Mouse (Mus musculus) kidney, embryonic 14.5 days (tissue): ENCODE measurements around the gene Rnf182. TPM values are rescaled to one million over a fixed set of nuclear protein-coding genes. Genes with fewer than 3 reads are reported as not detected.

ENCODE experiments used
- ATAC-seq: fragments of 200-750 bp; cut with Nextera tagmentation; 2 replicates; pipeline ENCODE4 v1.8.0; 2017; ENCODE audit warnings: moderate number of reproducible peaks, mild to moderate bottlenecking, moderate TSS enrichment, moderate library complexity; ENCODE audit not compliant: low FRiP score, low TSS enrichment
- H3K27ac ChIP-seq: fragments of 300-500 bp; sonication (generic); 2 replicates; pipeline ENCODE4 v1.5.1; 2014; ENCODE audit warnings: low read depth, mild to moderate bottlenecking, low read length, moderate library complexity, mixed read lengths
- H3K27me3 ChIP-seq: fragments of 300-500 bp; sonication (generic); 2 replicates; pipeline ENCODE4 v1.6.1; 2014; ENCODE audit warnings: mild to moderate bottlenecking, low read length; ENCODE audit not compliant: control insufficient read depth, insufficient read depth
- H3K36me3 ChIP-seq: fragments of 300-500 bp; sonication (generic); 2 replicates; pipeline ENCODE4 v1.6.1; 2014; ENCODE audit warnings: low read length, mixed read lengths; ENCODE audit not compliant: control insufficient read depth, insufficient read depth
- H3K4me1 ChIP-seq: fragments of 300-500 bp; sonication (generic); 2 replicates; pipeline ENCODE4 v1.6.1; 2014; ENCODE audit warnings: low read length, mixed read lengths; ENCODE audit not compliant: control insufficient read depth, insufficient read depth
- H3K4me2 ChIP-seq: fragments of 300-500 bp; sonication (generic); replicated peaks from 2 replicates; pipeline ENCODE4 v1.6.1; 2014; ENCODE audit warnings: low read depth, mild to moderate bottlenecking, low read length
- H3K4me3 ChIP-seq: fragments of 300-500 bp; sonication (generic); 2 replicates; pipeline ENCODE4 v1.5.1; 2014; ENCODE audit warnings: mild to moderate bottlenecking, low read length
- H3K9ac ChIP-seq: fragments of 300-500 bp; sonication (generic); 2 replicates; pipeline ENCODE4 v1.6.1; 2014; ENCODE audit warnings: low read depth, mild to moderate bottlenecking, low read length, moderate library complexity
- H3K9me3 ChIP-seq: fragments of 300-500 bp; sonication (generic); 2 replicates; pipeline ENCODE4 v1.6.1; 2016; ENCODE audit warnings: low read length; ENCODE audit not compliant: control insufficient read depth
- WGBS: fragments of 180-500 bp; shearing (Covaris S2); extraction: QIAGEN DNeasy Blood & Tissue Kit; methylation state at CpG from one replicate; pipeline ENCODE4 v1.1.7; 2014; 5-methylcytosine and 5-hydroxymethylcytosine counted together
- polyA plus RNA-seq: library from polyadenylated mRNA; unstranded; fragments of >200 nt; fragmentation: Nextera tagmentation; extraction: Ambion mirVana; gene quantifications from 2 replicates; pipeline ENCODE4 v1.2.1, GENCODE M21; 2014

The Rnf182 gene
- polyA plus RNA-seq, 1 experiment from 2014 or later = 1.5 TPM

- no peaks in the 10 kb centered on the region for H3K4me1 ChIP-seq
- no peak overlapping the region for H3K4me2 ChIP-seq
- H3K9ac ChIP-seq = no peak overlapping the region
- WGBS = 87% methylated on average over 2 of the region's 2 CpGs
- H3K27me3 ChIP-seq = no peaks in the 10 kb centered on the region
- no peak overlapping the region for H3K27ac ChIP-seq
- H3K9me3 ChIP-seq = no peaks in the 10 kb centered on the region
- no peak for ATAC-seq
- H3K36me3 ChIP-seq = no peaks in the 10 kb centered on the region
- H3K4me3 ChIP-seq = no peak overlapping the region
These were observed 13.1 kb upstream of the Rnf182 start for GRCm38 (mm10) chr13:43602440-43602839.

GRCm38 (mm10) chr13:43603042-43603441 is 12.5 kb upstream of the Rnf182 start:
- Histone ChIP-seq H3K9me3 (no peaks in the 10 kb centered on the region), H3K4me3 (no peak overlapping the region), H3K4me2 (no peak overlapping the region), H3K27me3 (no peaks in the 10 kb centered on the region), H3K4me1 (no peaks in the 10 kb centered on the region), H3K27ac (no peak overlapping the region), H3K36me3 (no peaks in the 10 kb centered on the region), H3K9ac (no peak overlapping the region)
- WGBS = 64% methylated on average over 13 of the region's 13 CpGs
- no peak for ATAC-seq

- H3K9me3 ChIP-seq = no peaks in the 10 kb centered on the region
- H3K36me3 ChIP-seq = no peaks in the 10 kb centered on the region
- no peak for ATAC-seq
- H3K9ac ChIP-seq = no peak overlapping the region
- WGBS = 63% methylated on average over 6 of the region's 6 CpGs
- no peak overlapping the region for H3K4me3 ChIP-seq
- no peaks in the 10 kb centered on the region for H3K27me3 ChIP-seq
- H3K27ac ChIP-seq = no peak overlapping the region
- H3K4me1 ChIP-seq = no peaks in the 10 kb centered on the region
- no peak overlapping the region for H3K4me2 ChIP-seq
These were observed 6.7 kb upstream of the Rnf182 start for GRCm38 (mm10) chr13:43608854-43609253.

GRCm38 (mm10) chr13:43612040-43612439 is 3.5 kb upstream of the Rnf182 start:
- 81% methylated on average over 6 of the region's 6 CpGs for WGBS
- peaks cover 11% of the 10 kb centered on the region for H3K27me3 ChIP-seq
- H3K4me1 ChIP-seq = 0 out of 2 replicates have a peak, but pooled peaks cover 5% of the 10 kb centered on the region
- no peak overlapping the region for H3K9ac ChIP-seq
- H3K27ac ChIP-seq = no peak overlapping the region
- H3K4me3 ChIP-seq = no peak overlapping the region
- H3K36me3 ChIP-seq = no peaks in the 10 kb centered on the region
- H3K9me3 ChIP-seq = no peaks in the 10 kb centered on the region
- ATAC-seq = no peak
- H3K4me2 ChIP-seq = no peak overlapping the region

GRCm38 (mm10) chr13:43614667-43615066 is 843 bp upstream of the Rnf182 start:
- no peak overlapping the region for H3K4me2 ChIP-seq
- no peaks in the 10 kb centered on the region for H3K36me3 ChIP-seq
- no peaks in the 10 kb centered on the region for H3K9me3 ChIP-seq
- H3K27me3 ChIP-seq = peaks cover 11% of the 10 kb centered on the region
- no peak for ATAC-seq
- WGBS = 93% methylated on average over 3 of the region's 3 CpGs
- H3K4me1 ChIP-seq = 0 out of 2 replicates have a peak, but pooled peaks cover 5% of the 10 kb centered on the region
- H3K27ac ChIP-seq = no peak overlapping the region
- H3K4me3 ChIP-seq = no peak overlapping the region
- no peak overlapping the region for H3K9ac ChIP-seq

- Histone ChIP-seq H3K4me1 (0 out of 2 replicates have a peak, but pooled peaks cover 5% of the 10 kb centered on the region), H3K4me3 (peak overlapping the region; percentile 75), H3K9me3 (no peaks in the 10 kb centered on the region), H3K27me3 (peaks cover 11% of the 10 kb centered on the region), H3K27ac (no peak overlapping the region), H3K9ac (no peak overlapping the region), H3K36me3 (no peaks in the 10 kb centered on the region), H3K4me2 (peak overlapping the region; percentile 98)
- 0 out of 2 replicates have a peak, but pooled peaks have one; percentile 7 for ATAC-seq
- WGBS = 17% methylated on average over 9 of the region's 9 CpGs
These were observed 325 bp upstream of the Rnf182 start for GRCm38 (mm10) chr13:43615194-43615576.

- Histone ChIP-seq H3K4me2 (peak overlapping the region; percentile 98), H3K9me3 (no peaks in the 10 kb centered on the region), H3K27ac (no peak overlapping the region), H3K36me3 (no peaks in the 10 kb centered on the region), H3K4me3 (peak overlapping the region; percentile 75), H3K4me1 (0 out of 2 replicates have a peak, but pooled peaks cover 5% of the 10 kb centered on the region), H3K9ac (peak overlapping the region; percentile 74; the same call in 1 of the 2 replicates), H3K27me3 (peaks cover 11% of the 10 kb centered on the region)
- no peak for ATAC-seq
- 41% methylated on average over 6 of the region's 6 CpGs for WGBS
These were observed 1.0 kb downstream of the Rnf182 start for GRCm38 (mm10) chr13:43616551-43616950.

- Histone ChIP-seq H3K9ac (no peak overlapping the region), H3K27ac (no peak overlapping the region), H3K36me3 (no peaks in the 10 kb centered on the region), H3K27me3 (peaks cover 11% of the 10 kb centered on the region), H3K4me2 (no peak overlapping the region), H3K9me3 (no peaks in the 10 kb centered on the region), H3K4me3 (no peak overlapping the region), H3K4me1 (0 out of 2 replicates have a peak, but pooled peaks cover 5% of the 10 kb centered on the region)
- WGBS = 68% methylated on average over 4 of the region's 4 CpGs
- no peak for ATAC-seq
These were observed 4.2 kb downstream of the Rnf182 start for GRCm38 (mm10) chr13:43619550-43620175.

- Histone ChIP-seq H3K9me3 (no peaks in the 10 kb centered on the region), H3K4me2 (no peak overlapping the region), H3K36me3 (no peaks in the 10 kb centered on the region), H3K27ac (no peak overlapping the region), H3K4me1 (no peaks in the 10 kb centered on the region), H3K9ac (no peak overlapping the region), H3K27me3 (no peaks in the 10 kb centered on the region), H3K4me3 (no peak overlapping the region)
- no peak for ATAC-seq
- 80% methylated on average over 5 of the region's 5 CpGs for WGBS
These were observed 12.4 kb downstream of the Rnf182 start for GRCm38 (mm10) chr13:43627922-43628321.
